Mouse (Mus musculus): ENCODE results near the gene Hoxd8. TPM values are rescaled to one million over a fixed set of nuclear protein-coding genes. Genes with fewer than 3 reads are reported as not detected.

Hoxd8 gene
- polyA plus RNA-seq, 1 experiment from 2014 or later = 11.6 TPM

DNA sequence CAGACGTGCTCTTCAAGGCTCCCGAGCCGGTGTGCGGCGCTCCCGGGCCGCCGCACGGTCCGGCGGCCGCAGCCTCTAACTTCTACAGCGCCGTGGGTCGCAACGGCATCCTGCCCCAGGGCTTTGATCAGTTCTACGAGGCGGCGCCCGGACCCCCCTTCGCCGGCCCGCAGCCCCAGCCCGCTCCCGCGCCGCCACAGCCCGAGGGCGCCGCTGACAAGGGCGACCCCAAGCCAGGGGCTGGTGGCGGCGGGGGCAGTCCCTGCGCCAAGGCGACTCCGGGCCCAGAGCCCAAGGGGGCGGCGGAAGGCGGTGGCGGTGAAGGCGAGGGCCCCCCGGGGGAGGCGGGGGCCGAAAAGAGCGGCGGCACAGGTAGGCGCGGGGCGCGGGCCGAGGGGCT is 21.6 kb upstream of the Hoxd8 start:
- H3K36me3 ChIP-seq = peaks cover 17% of the 10 kb centered on the region
- H3K4me3 ChIP-seq = peak overlapping the region; percentile 80
- WGBS = 1% methylated on average over 50 of the region's 51 CpGs
- peak overlapping the region; percentile 99 for H3K27ac ChIP-seq
- H3K4me1 ChIP-seq = peaks cover 73% of the 10 kb centered on the region
- peaks cover 88% of the 10 kb centered on the region for H3K27me3 ChIP-seq (ENCODE audit: low read depth, poor library complexity, severe bottlenecking)
- H3K9me3 ChIP-seq (replicated peaks) = no peaks in the 10 kb centered on the region
- DNase-seq (ENCODE audit: low spot score) = peak; percentile 67

- WGBS = 0% methylated on average over 18 of the region's 18 CpGs
- H3K9me3 ChIP-seq (replicated peaks) = no peaks in the 10 kb centered on the region
- H3K4me3 ChIP-seq = peak overlapping the region; percentile 80
- H3K27me3 ChIP-seq (ENCODE audit: low read depth, poor library complexity, severe bottlenecking) = peaks cover 86% of the 10 kb centered on the region
- peak; percentile 76 for DNase-seq (ENCODE audit: low spot score)
- H3K36me3 ChIP-seq = peaks cover 18% of the 10 kb centered on the region
- peaks cover 69% of the 10 kb centered on the region for H3K4me1 ChIP-seq
- peak overlapping the region; percentile 99 for H3K27ac ChIP-seq
Observed at GRCm38 (mm10) chr2:74683471-74683951, 20.9 kb upstream of the Hoxd8 start.

DNA sequence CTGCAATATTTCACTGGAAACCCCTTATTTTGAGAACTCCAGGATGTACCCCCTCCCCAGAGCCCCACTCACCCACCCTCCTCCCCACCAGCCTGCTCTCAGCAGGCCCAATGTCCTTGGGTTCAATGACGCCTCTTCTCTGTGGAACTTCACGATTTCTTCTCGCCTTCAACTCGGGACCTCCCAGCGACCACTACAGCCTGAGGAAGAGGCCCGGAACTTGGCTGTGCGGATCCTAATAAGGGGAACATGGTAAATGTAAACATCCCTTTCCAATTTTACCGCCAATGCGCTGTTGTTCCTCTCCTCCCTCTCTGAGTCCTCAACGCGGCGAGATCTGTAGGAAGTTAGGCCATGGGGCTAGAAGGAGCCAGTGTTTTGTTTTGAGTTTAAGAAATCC is 20.3 kb upstream of the Hoxd8 start:
- Histone ChIP-seq H3K4me1 (peaks cover 69% of the 10 kb centered on the region), H3K4me3 (peak overlapping the region; percentile 80), H3K36me3 (peaks cover 18% of the 10 kb centered on the region), H3K27me3 (ENCODE audit: low read depth, poor library complexity, severe bottlenecking) (peaks cover 82% of the 10 kb centered on the region), H3K9me3 (replicated peaks) (no peaks in the 10 kb centered on the region), H3K27ac (peak overlapping the region; percentile 99)
- DNase-seq (ENCODE audit: low spot score) = peak; percentile 53
- 2% methylated on average over 12 of the region's 12 CpGs for WGBS

GRCm38 (mm10) chr2:74685059-74685603 is 19.3 kb upstream of the Hoxd8 start:
- peak; percentile 47 for DNase-seq (ENCODE audit: low spot score)
- H3K4me3 ChIP-seq = peak overlapping the region; percentile 80
- H3K4me1 ChIP-seq = peaks cover 63% of the 10 kb centered on the region
- H3K36me3 ChIP-seq = peaks cover 18% of the 10 kb centered on the region
- 2% methylated on average over 4 of the region's 4 CpGs for WGBS
- H3K27me3 ChIP-seq (ENCODE audit: low read depth, poor library complexity, severe bottlenecking) = peaks cover 72% of the 10 kb centered on the region
- H3K9me3 ChIP-seq (replicated peaks) = no peaks in the 10 kb centered on the region
- H3K27ac ChIP-seq = peak overlapping the region; percentile 99

DNA sequence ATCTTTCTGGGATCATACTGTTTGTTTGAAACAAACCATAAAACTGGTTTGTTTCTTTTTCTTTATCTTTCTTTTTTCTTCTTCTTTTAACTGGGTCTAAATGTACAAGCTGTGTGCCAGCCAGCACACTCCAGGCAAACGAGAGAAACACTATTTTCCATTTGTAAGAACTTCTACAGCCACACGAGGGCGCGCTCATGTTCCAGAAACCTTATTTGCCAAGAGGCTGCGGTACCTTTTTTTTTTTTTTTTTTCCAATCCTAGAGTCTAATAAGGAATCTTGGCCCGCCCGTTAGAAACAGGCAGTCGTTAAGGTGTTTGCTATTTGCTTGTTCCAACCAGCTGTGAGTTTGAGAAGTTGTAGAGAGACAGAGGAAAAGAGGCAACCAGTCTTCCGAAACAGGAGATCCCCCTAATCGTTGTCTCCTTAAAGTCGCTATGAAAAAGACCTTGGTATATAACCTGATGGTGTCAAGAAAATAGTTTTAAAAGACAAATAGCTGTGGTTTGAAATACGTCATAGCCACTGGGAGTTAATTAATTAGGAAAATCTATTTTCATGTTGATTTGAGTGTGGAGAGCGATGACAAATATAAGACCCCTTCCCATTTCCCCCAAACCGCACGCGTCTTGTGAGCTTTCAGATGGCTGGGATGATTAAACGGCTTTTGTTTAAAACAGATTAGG is 18.0 kb upstream of the Hoxd8 start:
- peaks cover 65% of the 10 kb centered on the region for H3K27me3 ChIP-seq (ENCODE audit: low read depth, poor library complexity, severe bottlenecking)
- DNase-seq (ENCODE audit: low spot score) = peak; percentile 87
- no peaks in the 10 kb centered on the region for H3K9me3 ChIP-seq (replicated peaks)
- 3% methylated on average over 17 of the region's 17 CpGs for WGBS
- peak overlapping the region; percentile 99 for H3K27ac ChIP-seq
- peaks cover 54% of the 10 kb centered on the region for H3K4me1 ChIP-seq
- H3K4me3 ChIP-seq = peak overlapping the region; percentile 80
- peaks cover 21% of the 10 kb centered on the region for H3K36me3 ChIP-seq

- DNase-seq (ENCODE audit: low spot score) = peak; percentile 74
- WGBS = 1% methylated on average over 27 of the region's 27 CpGs
- H3K4me1 ChIP-seq = peaks cover 52% of the 10 kb centered on the region
- H3K4me3 ChIP-seq = peak overlapping the region; percentile 80
- H3K36me3 ChIP-seq = peaks cover 24% of the 10 kb centered on the region
- H3K9me3 ChIP-seq (replicated peaks) = no peaks in the 10 kb centered on the region
- H3K27me3 ChIP-seq (ENCODE audit: low read depth, poor library complexity, severe bottlenecking) = peaks cover 63% of the 10 kb centered on the region
- H3K27ac ChIP-seq = peak overlapping the region; percentile 99
Observed at GRCm38 (mm10) chr2:74686988-74687697, 17.3 kb upstream of the Hoxd8 start.

DNA sequence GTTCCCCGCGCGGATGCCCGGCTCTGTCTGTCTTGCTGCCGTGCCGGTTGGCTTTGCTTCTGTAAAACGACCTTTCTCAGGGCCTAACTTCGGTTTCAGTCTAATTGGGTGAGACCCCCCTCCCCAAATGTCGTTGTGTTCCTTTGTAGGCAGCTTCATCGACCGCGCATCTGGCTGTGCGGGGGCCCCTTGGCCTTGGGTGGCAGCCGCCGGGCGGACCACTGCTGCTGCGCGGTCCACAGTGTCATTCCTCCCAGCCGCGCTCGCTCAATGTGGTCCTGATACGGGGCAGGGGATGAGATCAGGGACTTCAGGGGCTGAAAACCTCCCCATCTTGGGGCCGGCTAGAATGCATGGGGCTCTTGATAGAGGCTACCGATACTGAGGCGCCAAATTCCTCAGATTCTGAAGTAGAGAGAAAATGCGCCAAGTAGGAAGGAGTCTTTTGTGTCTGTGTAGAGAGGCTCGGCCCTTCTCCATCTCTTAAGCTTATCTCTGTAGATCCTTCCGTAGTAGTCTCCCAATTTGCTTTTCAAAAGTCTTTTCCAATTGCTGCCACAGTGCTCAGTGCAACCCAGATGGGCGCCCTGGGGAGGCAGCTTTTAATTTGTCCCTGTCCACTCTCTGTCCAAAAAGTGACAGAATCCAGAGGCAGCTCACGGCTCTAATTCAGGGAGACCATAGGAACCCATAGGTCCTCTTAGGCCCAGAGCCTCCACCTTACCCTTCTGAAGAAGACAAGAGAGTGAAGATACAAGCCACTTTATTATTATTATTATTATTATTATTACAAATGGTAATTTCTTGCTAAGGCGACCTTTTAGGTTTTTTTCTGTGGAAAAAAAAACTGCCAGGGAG is 16.5 kb upstream of the Hoxd8 start:
- Histone ChIP-seq H3K4me1 (peaks cover 51% of the 10 kb centered on the region), H3K9me3 (replicated peaks) (no peaks in the 10 kb centered on the region), H3K27me3 (ENCODE audit: low read depth, poor library complexity, severe bottlenecking) (peaks cover 63% of the 10 kb centered on the region), H3K36me3 (peaks cover 32% of the 10 kb centered on the region), H3K4me3 (peak overlapping the region; percentile 80), H3K27ac (peak overlapping the region; percentile 99)
- peak; percentile 69 for DNase-seq (ENCODE audit: low spot score)
- under 1% methylated on average over 31 of the region's 31 CpGs for WGBS

DNA sequence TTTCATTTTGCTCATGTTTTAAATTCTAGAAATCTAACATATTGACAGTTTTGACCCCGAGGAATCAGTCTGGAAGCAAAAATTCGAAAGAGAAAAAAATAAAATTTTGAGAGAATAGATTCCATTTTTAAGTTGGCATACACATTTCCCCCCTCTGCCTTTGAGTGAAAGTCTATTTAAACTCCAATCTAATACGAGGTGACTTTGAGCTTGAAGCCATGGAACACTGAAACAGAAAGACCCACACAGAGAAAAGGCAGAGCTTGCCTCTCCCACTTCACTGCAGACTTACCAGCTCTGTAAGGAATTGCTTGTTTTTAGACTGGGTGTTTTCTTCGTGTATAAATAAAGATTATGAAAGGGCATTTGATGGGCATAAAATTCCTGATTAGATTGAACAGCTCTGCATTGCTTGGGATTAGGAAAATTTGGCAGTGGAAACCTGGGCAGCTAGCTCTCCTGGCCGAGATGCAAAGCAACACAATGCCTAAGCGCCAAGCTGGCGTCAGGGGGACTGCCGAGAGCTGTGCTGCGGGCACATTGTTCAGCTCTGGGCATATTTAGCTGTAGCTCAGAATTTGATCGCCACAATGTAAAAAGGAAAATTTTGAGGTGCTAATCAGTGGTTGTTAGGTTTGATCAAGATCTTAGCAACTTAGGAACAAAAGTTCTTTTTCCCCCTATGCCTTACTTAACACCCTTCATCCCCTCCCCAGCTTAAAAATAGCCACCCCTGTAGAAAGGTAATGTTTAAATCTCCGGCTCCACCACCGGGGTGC is 15.4 kb upstream of the Hoxd8 start:
- Histone ChIP-seq H3K27me3 (ENCODE audit: low read depth, poor library complexity, severe bottlenecking) (peaks cover 64% of the 10 kb centered on the region), H3K36me3 (peaks cover 34% of the 10 kb centered on the region), H3K9me3 (replicated peaks) (no peaks in the 10 kb centered on the region), H3K4me3 (peak overlapping the region; percentile 80), H3K4me1 (peaks cover 44% of the 10 kb centered on the region), H3K27ac (peak overlapping the region; percentile 99)
- peak; percentile 61 for DNase-seq (ENCODE audit: low spot score)
- WGBS = 3% methylated on average over 12 of the region's 12 CpGs

DNA sequence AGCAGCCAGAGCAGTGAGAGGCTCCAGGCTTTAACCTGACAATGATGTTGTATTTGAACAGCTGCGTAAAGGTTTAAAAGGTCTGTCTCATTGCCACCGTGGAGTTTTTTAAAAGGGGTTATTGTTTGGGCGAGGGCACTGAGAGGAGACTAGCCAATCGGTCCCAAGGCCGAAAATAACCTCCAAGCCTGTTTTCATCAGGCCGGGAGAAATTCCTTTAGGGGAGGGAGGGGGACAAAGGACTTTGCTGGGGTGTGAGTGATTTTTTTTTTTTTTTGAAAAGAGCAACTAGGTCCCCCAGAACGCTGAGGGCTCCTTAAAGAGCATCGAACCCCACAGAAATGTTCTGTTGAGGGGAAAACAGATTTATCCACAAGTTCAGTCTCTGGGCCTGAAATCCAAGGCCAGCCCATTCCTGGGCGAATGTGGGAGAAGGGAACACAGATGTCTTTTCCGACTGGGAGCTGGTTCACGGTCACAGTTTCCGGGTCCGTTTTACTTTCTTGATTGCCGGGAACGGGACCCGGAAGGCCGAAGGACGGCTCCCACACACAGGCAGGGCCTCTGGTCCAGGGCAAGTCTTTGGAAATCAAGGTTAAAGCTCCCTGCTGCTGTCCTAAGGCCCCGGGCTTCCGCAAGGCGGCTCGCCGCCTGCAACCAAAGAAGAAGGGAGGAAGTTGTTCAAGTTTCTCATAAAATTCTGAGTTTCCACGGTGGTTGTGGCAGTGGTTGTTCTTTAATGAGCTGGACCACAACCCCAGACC is 14.7 kb upstream of the Hoxd8 start:
- H3K4me3 ChIP-seq = peak overlapping the region; percentile 80
- H3K36me3 ChIP-seq = peaks cover 29% of the 10 kb centered on the region
- H3K27ac ChIP-seq = peak overlapping the region; percentile 99
- peak; percentile 77 for DNase-seq (ENCODE audit: low spot score)
- H3K9me3 ChIP-seq (replicated peaks) = no peaks in the 10 kb centered on the region
- H3K27me3 ChIP-seq (ENCODE audit: low read depth, poor library complexity, severe bottlenecking) = peaks cover 61% of the 10 kb centered on the region
- WGBS = under 1% methylated on average over 24 of the region's 24 CpGs
- peaks cover 44% of the 10 kb centered on the region for H3K4me1 ChIP-seq

- Histone ChIP-seq H3K27ac (peak overlapping the region; percentile 99), H3K27me3 (ENCODE audit: low read depth, poor library complexity, severe bottlenecking) (peaks cover 61% of the 10 kb centered on the region), H3K4me3 (peak overlapping the region; percentile 80), H3K9me3 (replicated peaks) (no peaks in the 10 kb centered on the region), H3K4me1 (peaks cover 50% of the 10 kb centered on the region), H3K36me3 (peaks cover 34% of the 10 kb centered on the region)
- WGBS = 7% methylated on average over 8 of the region's 8 CpGs
- DNase-seq (ENCODE audit: low spot score) = no peak
Observed at GRCm38 (mm10) chr2:74690338-74690716, 14.1 kb upstream of the Hoxd8 start.

Data from limb, embryonic 10.5 days (tissue).